Comparison of ENCODE assay signal across 9 mouse cellular contexts in genomic region chr6:99782996-99783395, GRCm38 (mm10). TPM values are rescaled to one million over a fixed set of nuclear protein-coding genes. Genes with fewer than 3 reads are reported as not detected.
DNase-seq lines count a peak whose midpoint lies in the region; ATAC-seq lines count a peak whose summit lies in the region.
"Had no signal": no experiment of that assay in that cellular context is flagged by ENCODE, and none has a peak within 500 bp of the region (broad histone marks: within the 10 kb centered on the region; RNA-seq: fewer than 3 reads in every experiment).

No protein-coding gene starts in this region.

- DNase-seq in cerebellum, adult 9-10 months, result peak; percentile 18
- DNase-seq in cerebellum, adult 11-12 months, result no peak
- DNase-seq in liver, result peak; percentile 14
- DNase-seq in liver, embryonic 11.5 days (ENCODE audit: low spot score), result no peak
- peak; percentile 41 for DNase-seq in adrenal gland, postnatal 14 days
- peak; percentile 40 for DNase-seq in retina, postnatal 1 day
- DNase-seq in frontal cortex, postnatal 14 days (ENCODE audit: low spot score in 2 of 2), result no peak
- no peak for DNase-seq in urinary bladder, adult 18-20 months (ENCODE audit: low spot score in 2 of 2)

- H3K27me3 ChIP-seq in liver, embryonic 11.5 days (replicated peaks; ENCODE audit: control insufficient read depth, insufficient read depth, low read length), result no peaks in the 10 kb centered on the region

- H3K4me2 ChIP-seq in liver, embryonic 11.5 days, result no peak overlapping the region
- H3K4me2 ChIP-seq: limb, embryonic 12.5 days had no signal

- no peak overlapping the region for H3K27ac ChIP-seq in liver, embryonic 11.5 days (ENCODE audit: low read depth, low read length)
- H3K27ac ChIP-seq: limb, embryonic 12.5 days had no signal

- no peak for ATAC-seq in liver, embryonic 11.5 days (replicated peaks; ENCODE audit: low FRiP score)

- 56% methylated on average over 2 of the region's 2 CpGs for WGBS in liver, embryonic 11.5 days

- H3K4me1 ChIP-seq in liver, embryonic 11.5 days (replicated peaks; ENCODE audit: control insufficient read depth, insufficient read depth, low read length), result no peaks in the 10 kb centered on the region
- H3K4me1 ChIP-seq: limb, embryonic 12.5 days had no signal

- H3K36me3 ChIP-seq in liver, embryonic 11.5 days (ENCODE audit: control insufficient read depth, insufficient read depth, low read length), result no peaks in the 10 kb centered on the region
- H3K36me3 ChIP-seq: limb, embryonic 12.5 days had no signal

- no peak overlapping the region for H3K9ac ChIP-seq in liver, embryonic 11.5 days (ENCODE audit: low read depth, low read length)
- H3K9ac ChIP-seq: limb, embryonic 12.5 days had no signal

- no peak overlapping the region for H3K4me3 ChIP-seq in liver, embryonic 11.5 days (ENCODE audit: low read depth, low read length)
- H3K4me3 ChIP-seq: limb, embryonic 12.5 days had no signal

- no peaks in the 10 kb centered on the region for H3K9me3 ChIP-seq in liver, embryonic 11.5 days (ENCODE audit: control insufficient read depth, low read length)
- H3K9me3 ChIP-seq: limb, embryonic 12.5 days had no signal

RNA-seq across cellular contexts. Expression of gene Prok2, which starts 56.8 kb away (rescaled TPM):
- not detected in 2 replicates for polyA plus RNA-seq in liver, embryonic 11.5 days (2014; fragmentation: Nextera tagmentation; extraction: Ambion mirVana)
- not detected in 2 replicates for total RNA-seq in adrenal gland, postnatal 14 days (2021)

Comparison
In these comparisons a context has a peak if more than half of its experiments do, and no peak if none do; other contexts are left out.
1. DNase-seq: peak in cerebellum, adult 9-10 months (single experiment), liver (single experiment), adrenal gland, postnatal 14 days (single experiment) and retina, postnatal 1 day (single experiment); none in cerebellum, adult 11-12 months (single experiment), liver, embryonic 11.5 days (single experiment), frontal cortex, postnatal 14 days (0 of 2) and urinary bladder, adult 18-20 months (0 of 2).